Mouse (Mus musculus): ENCODE data around the gene Itga2b.

Gene Itga2b

DNA sequence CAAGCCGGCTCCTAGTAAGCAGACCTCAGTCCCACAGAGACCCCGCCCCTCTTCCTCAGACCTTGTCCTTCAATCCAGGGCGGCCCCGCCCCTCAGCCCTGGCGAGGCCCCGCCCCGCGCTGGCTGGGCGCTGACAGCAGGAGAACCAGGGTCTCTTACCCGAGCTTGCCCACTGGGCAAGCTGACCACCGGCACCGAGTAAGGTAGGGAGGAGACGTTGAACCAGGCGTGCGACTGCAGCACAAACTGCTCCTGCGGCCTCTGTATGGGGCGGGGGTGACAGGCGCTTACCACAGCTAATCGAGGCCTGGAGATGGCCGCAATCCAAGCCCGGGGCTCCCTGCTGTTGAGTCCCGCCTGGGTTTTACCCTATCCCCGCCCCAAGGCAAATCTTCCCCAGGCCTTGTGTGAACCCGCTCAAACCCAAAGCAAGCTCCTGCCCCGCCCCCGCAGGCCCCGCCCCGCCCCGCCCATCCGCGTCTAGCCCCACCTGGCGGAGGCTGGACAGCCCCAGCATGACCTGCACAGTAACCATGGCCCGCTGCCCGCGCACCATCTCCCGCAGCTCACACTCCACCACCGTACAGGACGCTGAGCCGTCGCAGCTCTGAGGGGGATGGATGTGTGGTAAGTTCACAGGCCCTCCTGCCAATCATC lies 14.1 kb downstream of the Itga2b start:
- peak; percentile 81 for DNase-seq

DNA sequence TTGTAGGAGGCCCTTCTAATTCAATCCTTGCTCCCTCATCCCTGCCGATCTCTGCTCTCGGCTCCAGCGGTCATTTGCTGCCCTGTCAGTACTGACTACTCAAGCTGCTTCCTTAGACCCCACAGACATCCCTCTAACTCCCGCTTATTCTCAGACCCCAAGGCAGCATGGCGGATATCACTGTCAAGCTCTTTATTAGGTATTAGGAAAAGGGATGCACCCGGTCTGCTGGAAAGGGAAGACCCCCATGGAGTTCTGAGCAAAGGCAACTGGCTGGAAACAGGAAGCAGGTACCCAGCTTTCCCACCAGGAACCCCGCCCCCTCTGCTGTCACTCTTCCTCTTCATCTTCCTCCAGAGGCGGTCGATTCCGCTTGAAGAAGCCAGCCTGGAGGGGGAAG lies 16.8 kb downstream of the Itga2b start:
- no peak for DNase-seq

- peak; percentile 40 for DNase-seq
Observed at GRCm38 (mm10) chr11:102449043-102450008, 20.6 kb downstream of the Itga2b start.

GRCm38 (mm10) chr11:102448327-102448726 lies 21.6 kb downstream of the Itga2b start:
- no peak for DNase-seq

DNA sequence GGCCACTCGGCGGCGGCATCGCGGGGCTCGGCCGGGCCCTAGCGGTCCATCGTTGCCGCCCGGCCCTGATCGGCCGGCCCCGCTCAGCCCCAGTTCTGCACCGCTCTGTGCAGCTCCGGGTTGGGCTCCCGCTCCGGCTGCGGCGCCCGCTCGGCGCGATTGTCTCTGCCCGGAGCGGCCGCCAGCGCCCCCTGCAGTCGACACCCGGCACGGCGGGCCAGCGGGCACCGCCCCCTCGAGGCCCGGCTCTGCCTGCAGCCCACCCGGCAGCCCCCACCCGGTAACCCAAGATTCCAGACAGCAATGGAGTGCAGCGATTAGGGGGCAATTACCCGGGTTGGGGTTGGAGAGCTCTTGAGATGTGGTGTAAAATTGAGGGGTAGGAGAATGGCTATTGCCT lies 22.4 kb downstream of the Itga2b start, which contains the start of gene Fam171a2:
TSS of gene Fam171a2 (minus strand) at position 186 of the 400 bp plus-strand sequence.
- peak; percentile 72 for DNase-seq

DNA sequence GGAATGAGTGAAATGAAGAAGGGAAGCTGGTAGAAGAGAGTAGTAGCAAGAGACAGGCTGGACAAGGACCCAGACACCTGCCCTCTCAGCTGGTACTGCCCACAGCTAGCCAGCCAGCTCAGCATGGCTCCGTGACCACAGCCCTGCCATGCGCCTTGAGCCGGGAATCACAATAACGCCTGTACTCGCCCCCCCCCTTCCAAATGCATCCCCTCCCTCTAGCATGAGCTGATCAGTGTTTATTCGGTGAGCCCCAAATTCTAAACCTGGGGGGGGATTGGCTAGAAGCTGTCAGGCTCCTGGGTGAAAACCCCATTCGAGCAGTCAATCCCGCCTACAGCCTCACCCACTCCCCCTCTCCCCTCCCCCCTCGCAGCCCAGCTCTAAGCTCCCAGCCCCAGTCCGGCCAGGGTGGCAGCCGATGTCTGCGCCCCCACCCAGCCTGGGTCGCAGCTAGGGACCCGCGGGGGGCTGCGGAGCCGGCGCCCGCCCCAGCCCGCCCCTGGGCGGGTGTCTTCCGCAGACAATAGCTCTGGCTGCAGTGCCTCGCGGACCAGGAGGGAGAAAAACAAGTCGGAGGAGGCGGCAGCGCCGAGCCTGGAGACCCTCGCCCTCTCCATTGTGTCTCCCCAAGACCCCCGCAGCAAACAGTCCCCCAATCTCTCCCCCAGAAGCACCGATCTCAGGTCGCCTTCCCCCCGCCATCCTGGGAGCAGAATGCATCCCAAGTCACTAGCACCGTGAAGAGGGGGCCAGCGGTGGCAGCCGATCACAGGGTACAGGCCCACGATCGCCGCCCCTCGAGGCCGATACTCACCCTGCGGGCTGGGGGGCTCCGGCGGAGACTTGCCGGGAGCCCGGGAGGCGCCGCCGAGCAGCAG lies 23.1 kb downstream of the Itga2b start:
- peak; percentile 28 for DNase-seq

- DNase-seq, result peak; percentile 31
Observed at GRCm38 (mm10) chr11:102445891-102446361, 24.0 kb downstream of the Itga2b start.

DNA sequence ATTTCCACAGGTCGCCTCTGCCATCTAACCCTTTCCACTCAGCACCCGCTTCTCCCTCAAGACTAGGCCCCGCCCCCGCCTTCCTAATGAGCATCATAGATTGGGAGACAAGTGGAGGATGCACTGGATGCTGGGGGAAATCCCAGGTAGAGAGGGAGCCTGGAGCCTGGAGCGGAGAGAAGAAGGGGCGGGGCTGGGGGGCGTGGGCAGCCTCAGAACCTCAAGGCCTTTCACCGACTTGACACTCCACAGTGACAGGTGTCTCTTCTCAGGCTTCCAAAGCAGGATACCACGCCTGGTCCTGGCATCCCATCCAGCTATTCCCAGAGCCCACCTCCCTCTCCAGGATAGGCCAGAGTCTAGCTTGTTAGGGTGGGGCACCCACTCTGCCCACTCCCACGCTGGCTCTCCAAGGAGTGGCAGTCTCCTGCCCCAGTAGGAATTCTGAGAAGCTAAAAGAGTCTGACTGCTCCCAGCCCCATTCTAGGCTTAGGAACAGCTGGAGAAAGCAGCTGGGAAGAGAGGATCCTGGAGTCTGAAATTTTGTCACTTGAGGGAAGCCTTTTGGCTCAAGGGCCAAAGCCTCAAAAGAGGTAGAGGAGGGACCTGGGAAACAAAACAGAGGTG lies 24.5 kb downstream of the Itga2b start:
- DNase-seq, result no peak

- no peak for DNase-seq
Observed at GRCm38 (mm10) chr11:102444781-102445180, 25.1 kb downstream of the Itga2b start.

- DNase-seq, result no peak
Observed at GRCm38 (mm10) chr11:102444321-102444720, 25.6 kb downstream of the Itga2b start.

DNA sequence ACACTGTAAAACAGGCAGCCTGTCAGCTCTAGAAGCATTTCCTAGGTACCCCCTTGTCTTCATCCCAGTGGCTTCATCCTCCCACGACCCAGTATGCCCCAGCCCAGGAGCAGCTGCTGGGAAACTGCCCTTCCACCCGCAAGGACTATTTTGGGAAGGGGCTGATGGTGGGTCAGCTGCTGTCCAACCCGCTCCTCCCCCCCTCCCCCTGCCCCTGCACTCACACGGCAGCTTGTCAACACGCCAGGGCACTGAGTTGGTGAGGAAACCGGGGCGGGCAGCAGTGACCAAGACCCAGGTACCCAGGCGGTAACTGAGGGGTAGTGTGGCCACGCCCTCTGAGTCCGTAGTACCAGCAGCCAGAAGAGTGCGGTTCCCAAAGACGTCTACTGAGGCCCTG lies 26.2 kb downstream of the Itga2b start:
- no peak for DNase-seq

- DNase-seq, result no peak
Observed at GRCm38 (mm10) chr11:102442089-102442488, 27.8 kb downstream of the Itga2b start.

DNA sequence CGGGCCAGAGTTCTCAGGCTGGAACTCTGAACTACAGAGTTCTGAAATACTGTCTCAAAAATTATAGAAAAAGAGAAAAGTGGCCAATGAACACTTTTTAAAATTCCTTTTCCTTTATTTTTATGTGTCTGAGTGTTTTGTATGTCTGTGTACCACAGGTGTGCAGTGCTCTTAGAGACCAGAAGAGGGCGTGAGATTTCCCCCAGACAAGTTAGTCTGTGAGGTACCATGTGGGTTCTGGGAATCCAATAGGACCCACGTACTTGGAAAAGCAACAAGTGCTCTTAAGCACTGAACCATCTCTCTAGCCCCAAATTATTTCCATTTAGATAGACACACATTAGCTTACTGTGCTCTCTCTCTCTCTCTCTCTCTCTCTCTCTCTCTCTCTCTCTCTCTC lies 28.5 kb downstream of the Itga2b start:
- no peak for DNase-seq

GRCm38 (mm10) chr11:102440255-102440654 lies 29.7 kb downstream of the Itga2b start:
- DNase-seq, result no peak

DNA sequence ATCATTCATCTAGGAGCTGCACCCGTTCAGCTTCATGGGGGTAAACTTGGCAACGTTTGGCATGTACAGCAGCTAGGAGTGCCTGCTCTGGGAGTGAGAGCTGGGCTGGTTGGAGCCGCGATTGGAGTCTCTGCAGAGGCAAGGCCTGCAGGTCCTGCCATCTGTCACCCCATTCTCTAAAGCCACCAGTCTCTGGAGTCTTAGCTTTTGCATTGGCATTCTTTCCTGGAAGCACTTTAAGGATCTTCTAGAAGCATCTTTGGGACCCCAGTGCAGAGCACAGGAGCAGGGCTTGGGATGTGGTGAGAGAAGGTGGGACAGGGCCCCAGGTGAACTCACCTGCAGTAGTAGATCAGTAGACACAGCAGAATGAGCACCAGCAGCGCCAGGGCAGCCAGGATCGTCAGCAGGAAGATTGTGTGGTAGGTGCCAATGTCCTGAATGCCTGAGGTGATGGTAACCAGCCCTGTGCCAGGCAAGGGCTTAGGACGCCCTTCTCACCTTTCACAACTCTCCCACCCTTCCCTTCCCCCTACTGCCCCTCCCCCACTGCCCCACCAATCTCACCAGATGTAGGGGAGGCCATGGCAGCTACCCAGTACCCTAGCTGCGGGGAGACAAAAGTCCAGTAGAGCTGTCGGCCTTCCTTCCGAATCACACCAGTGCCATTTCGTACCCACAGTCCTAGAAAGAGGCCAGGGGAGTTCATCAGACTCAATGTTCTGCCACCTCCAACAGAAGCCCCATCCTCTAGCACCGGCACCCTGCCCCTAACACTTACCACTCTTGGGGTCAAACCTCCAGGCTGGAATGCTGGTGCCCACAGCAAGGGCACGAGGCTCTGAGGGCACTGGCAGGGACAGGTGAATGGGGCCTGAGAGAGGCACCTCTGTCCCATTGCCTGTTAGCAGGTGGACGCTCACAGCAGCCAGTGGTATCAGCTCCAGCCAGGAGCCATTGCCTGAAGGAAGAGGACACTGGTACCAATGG lies 30.5 kb downstream of the Itga2b start:
- DNase-seq, result no peak

DNA sequence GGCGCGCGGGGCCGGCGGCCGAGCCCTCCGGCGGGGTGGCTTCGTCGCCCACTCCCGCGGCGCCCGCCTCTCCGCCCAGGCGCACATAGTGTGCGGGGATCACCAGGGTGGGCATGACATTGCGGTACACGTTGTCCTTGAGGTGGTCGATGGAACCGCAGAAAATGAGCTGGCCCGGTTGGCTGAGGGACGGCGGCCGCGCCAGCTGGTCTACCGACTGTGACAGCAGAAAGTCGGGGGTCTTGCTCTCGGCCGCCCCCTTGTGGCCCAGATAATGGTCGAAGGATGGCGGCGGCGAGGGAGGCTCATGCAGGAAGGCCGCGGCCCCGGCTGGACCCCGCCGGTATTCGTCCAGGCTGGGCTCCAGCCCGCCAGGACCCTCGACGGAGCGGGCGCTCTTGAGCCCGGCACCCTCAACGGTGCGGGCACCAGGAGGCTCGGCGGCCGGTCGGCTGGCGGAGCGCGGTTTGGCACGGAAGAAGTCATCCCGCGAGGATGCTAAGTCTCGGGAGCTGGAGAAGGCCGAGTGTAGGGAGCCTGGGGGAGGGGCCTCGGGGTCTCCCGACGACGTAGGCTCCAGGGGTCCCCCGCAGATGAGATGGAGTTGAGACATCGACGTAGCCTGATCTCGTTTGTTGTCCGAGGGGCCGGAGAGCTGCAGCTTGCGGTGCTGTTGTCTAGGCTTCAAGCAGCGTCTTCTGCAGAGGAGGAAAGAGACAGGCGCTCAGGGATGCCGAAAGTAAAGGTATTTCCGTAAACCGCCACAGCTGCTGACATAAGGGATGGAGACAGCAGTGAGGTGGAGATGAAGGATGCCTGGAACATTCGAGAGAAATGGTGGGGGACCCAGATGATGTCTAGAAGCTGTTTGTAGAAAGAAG lies 31.5 kb downstream of the Itga2b start:
- DNase-seq, result peak; percentile 83

DNA sequence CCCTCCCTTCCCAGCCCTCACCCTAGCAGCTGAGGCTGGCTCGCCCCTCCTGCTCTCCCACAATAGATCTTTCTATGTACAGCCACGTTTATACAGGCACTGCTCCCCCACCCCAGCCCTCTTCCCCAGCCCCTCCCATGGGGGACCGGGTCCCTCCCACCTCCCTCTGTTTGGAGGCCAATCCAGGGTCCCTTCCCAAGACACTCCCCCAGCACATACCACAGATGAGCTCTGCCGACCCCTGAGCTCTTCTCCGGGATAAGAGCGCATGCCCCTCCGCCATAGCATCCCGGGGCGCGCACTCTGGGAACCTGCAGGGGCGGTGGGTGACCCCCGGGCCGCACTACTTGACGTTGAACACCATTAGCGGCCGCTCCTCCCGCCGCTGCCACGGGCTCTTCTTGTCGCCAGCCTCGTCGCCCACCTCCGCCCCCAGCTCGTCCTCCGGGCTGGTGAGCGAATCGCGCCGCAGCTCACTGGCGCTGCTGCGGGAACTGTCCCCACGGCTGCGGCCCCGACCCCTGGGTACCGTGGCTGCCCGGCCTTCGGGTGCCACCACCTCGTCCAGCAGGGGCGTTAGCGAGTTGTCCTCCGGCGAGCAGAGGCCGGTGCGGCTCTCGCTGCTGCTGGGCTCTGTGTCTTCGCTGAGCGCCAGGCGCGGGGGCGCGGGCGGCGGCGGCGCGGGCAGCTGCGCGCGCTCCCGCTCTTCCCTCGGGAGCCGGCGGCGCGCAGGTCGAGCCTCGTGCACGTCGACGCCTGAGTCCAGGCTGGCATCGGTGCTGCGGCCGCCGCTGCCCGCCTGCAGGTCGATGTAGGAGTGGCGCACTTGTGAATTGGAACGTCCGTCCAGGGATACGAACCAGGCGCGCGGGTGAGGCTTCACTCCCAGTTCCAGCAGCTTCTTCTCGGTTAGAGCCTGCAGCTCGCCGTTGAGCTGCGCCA lies 32.5 kb downstream of the Itga2b start:
- peak; percentile 64 for DNase-seq

DNA sequence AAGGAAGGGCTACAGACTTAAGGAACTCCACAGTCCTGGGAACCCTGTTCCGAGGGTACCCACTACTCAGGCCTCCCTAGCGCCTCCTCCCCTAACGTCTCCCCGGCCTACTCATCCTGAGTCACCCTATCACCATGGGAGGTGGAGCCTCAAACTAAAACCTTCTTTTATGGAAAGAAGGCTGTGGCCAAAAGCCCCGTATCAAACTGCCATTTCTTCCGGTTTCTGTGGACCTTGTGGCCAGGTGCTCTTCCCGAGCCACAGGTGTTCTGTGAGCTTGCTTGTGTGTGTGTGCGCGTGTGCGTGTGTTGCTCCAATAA lies 33.5 kb downstream of the Itga2b start:
- DNase-seq, result no peak

Data from kidney, adult 18-20 months (tissue).